Mouse (Mus musculus) gastrocnemius, postnatal 10 days (tissue): ENCODE measurements around the gene Zmynd8. TPM values are rescaled to one million over a fixed set of nuclear protein-coding genes. Genes with fewer than 3 reads are reported as not detected.

Source experiments
- DNase-seq: peaks from one replicate; pipeline ENCODE4 v3.0.0; 2021; ENCODE audit warnings: mixed read lengths
- microRNA-seq, 2 experiments: library from miRNA; unstranded; fragments of <30 nt; microRNA quantifications; one replicate each; pipeline ENCODE4 v1.2.0; 2021
- total RNA-seq, 2 experiments: library from RNA; stranded (reverse); gene quantifications; 2 replicates each; pipeline ENCODE4 v1.2.3; 2021

Gene Zmynd8
- total RNA-seq, 2 experiments from 2014 or later = 29.6 to 30.4 TPM

DNA sequence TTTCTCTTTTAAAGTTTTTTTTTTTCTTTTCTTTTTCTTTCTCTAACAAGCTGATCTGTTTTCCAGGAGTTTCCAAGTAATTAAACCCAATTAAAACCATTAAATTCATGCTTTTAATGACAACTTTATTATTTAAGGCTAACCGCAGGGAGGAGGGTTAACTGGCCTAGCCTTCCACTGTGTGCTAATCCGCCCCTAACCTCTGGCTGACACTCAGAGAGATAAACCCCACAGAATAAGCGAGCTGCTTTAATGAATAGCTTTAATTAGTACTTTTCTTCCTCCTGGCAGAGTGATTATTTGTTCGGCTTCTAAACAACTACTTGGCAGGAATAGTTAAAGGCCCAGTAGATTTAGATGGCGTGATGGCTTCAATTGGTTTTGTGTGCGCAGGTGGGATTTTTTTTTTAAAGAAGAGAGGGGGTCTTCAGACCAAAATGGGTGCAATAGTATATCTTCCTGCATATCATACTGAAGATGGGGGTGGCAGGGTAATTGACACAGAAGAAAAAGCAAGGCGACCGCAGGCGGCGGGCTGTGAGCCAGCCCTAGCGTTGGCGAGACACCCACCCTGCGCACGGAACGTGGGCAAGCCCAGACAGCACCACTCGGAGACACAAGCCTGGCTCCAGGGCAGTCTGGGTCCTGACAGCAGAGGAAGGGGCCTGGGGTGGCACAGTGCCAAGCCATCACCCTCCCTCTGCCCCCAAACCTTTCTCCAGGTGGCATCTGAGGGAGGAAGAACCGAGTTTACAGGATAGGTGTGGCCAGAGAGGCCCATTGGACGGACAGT lies 153.3 kb downstream of the Zmynd8 start:
- no peak for DNase-seq

DNA sequence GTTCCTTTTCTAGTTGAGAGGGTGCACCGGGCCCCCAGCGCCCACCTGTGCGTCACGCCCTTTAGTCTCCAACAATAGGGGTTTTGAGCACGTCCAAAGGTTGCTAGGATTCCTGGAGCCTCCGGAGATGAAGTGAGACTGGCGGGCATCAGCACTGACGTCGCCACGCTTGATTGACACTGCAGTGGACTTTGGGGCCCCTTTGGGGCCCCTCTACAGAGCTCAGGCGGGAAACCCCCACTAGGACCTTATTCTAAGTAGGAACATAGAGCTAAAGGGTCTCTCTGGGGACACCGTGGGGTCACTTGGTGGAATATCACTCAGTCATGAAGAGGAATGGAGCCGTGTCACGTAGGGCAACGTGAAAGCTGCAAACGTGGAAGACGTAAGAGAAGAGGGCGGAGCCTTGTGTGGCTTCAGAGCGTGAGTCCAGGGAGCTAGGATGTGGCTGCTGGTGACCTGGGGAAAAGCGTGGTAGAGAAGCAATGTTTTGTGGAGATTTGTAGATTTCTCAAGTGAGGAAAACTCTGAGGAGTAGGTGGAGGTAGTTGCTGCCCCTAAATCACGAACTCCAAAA lies 156.5 kb downstream of the Zmynd8 start:
- no peak for DNase-seq

DNA sequence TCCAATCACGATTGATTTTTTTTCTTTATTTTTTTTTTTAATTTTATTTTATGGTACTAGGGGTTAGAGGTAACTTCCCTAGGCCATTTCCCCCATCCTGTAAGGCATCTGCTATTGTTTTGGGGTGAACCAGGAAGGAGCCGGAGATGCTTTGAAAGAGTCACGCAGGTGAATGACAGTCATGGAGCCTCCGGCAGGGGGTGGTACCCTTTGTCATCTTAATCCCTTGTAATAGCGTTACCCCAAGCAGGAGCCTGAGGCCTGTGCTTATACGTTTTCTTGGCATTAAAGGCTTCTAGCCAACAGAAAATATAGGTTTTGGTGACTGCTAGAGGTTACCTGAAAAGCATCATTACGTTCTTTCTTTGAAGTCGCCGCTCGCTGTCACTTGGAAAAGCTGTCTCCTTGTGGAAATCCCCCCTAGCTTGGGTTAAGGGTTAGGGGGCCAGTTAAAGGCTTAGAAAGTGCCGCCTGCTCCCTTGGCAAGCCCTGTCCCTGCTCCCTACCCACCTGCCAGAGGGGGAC lies 157.2 kb downstream of the Zmynd8 start:
- no peak for DNase-seq

DNA sequence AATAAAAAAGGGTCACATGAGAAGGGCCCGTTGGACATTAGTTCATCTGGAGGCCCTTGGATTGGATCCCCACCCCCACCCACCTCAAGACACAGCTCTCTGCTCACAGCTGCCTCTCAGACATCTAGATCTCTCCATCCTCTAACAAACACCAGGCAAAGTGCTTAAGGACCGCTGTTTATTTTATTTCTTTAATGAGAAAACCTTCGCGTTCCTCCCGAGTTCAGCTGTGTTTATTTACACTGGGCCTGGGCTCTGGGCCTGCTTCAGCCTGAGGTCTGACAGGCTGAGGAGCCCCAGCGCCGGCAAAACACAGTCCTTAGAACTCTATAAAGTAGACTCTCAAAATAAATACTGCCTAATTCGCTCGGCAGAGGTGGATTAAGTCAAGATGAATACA lies 157.8 kb downstream of the Zmynd8 start:
- DNase-seq = no peak

DNA sequence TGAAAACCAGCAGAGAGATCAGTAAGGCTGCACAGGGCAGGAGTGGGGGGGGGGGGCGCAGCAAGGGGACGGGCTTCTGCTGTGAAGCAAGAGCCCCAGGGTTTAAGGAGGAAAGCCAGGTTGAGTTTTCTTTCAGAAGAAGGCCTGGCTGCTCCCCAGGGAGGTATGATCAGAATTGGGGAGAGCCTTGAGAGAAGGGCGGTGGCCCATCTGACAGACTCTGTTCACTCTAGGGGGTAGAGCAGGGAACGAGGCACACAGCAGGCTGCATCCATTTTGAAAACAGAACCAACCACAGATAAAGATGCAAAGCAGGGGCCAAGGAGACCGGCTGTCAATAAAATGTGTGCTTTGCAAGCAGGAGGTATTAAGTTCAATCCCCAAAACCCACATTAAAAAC lies 158.4 kb downstream of the Zmynd8 start:
- DNase-seq = no peak

DNA sequence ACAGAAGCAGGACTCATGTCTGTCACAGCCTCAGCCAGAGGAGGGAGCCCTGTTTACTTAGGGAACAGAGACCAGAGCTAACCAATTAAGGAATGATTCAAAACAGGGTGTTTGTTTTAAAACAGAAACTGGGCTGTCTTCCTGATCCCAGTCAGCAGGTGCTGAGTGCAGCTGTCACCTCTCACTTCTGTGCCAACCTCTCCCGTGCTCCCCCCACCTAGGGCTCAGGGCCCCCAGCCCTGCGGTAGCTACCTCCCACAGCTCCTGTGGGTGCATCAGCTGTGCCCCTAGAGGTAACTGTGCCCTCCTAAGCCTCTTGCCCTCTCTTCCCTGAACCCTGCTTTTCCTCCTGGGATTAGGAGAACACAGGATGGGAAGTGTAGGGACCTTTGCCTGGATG lies 162.5 kb downstream of the Zmynd8 start:
- no peak for DNase-seq

Small RNA genes within 50 kb of the gene (microRNA-seq; reads per million reads assigned to microRNA genes)
- gene Gm22692 = 0 reads per million in 2 experiments

Other genes starting within 250 kb of the Zmynd8 start
- gene Ncoa3, start 93.6 kb upstream of the Zmynd8 start, total RNA-seq = 10 to 100 TPM; 12.2 to 17.2 TPM